30 mouse cellular contexts compared by ENCODE assay signal in the genomic region with DNA sequence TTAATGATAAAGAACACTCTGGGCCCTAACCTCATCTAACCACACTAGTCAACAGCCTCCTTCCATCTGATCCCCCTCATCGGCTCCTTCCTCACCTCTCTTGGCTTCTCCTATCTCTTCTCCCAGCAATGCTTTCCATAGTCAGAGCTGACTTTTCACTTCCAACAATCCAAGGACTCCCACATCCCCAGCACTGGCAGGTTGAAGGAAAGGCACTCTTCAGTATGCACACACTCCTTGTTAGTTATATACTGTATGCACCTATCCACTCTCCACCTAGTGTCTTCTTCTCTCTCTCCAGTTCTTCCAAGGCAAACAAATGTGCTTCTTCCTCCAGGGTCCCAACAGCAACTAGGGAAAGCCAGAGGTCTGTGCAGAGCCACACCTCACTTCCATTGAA. TPM values are rescaled to one million over a fixed set of nuclear protein-coding genes. Genes with fewer than 3 reads are reported as not detected.
DNase-seq lines count a peak whose midpoint lies in the region; ATAC-seq lines count a peak whose summit lies in the region.
"Had no signal": no experiment of that assay in that cellular context is flagged by ENCODE, and none has a peak within 500 bp of the region (broad histone marks: within the 10 kb centered on the region; RNA-seq: fewer than 3 reads in every experiment).

No protein-coding gene starts in this region.

- no peak for ATAC-seq in heart, embryonic 16.5 days (replicated peaks; ENCODE audit: extremely low read depth, insufficient read depth, low FRiP score)
- ATAC-seq in hematopoietic stem cell, adult 5-6 weeks (replicated peaks in 1 of 2; ENCODE audit: insufficient read depth in 1 of 2, low FRiP score in 2 of 2, low TSS enrichment in 1 of 2, low read depth in 1 of 2, poor library complexity in 2 of 2, severe bottlenecking in 2 of 2) = 0 out of 4 replicates have a peak, but pooled peaks have one; percentile 10 to 19
- no peak for ATAC-seq in stomach, embryonic 15.5 days (ENCODE audit: insufficient read depth, low FRiP score, low read depth)
- ATAC-seq: forebrain, embryonic 16.5 days; hindbrain, postnatal 0 days; intestine, embryonic 16.5 days; midbrain, embryonic 13.5 days had no signal

- 45% methylated on average over 1 of the region's 1 CpGs for WGBS in heart, embryonic 16.5 days
- 74% methylated on average over 1 of the region's 1 CpGs for WGBS in stomach, embryonic 15.5 days

- peaks cover 2% of the 10 kb centered on the region; the same call in 1 of the 2 replicates for H3K4me1 ChIP-seq in heart, embryonic 16.5 days (ENCODE audit: control insufficient read depth, insufficient read depth, low read length)
- no peaks in the 10 kb centered on the region; the same call in 1 of the 2 replicates for H3K4me1 ChIP-seq in stomach, embryonic 15.5 days
- H3K4me1 ChIP-seq: hindbrain, embryonic 12.5 days; limb, embryonic 10.5 days; limb, embryonic 15.5 days; liver, embryonic 15.5 days; midbrain, embryonic 13.5 days had no signal

- peak overlapping the region; percentile 51 for H3K27ac ChIP-seq in heart, embryonic 16.5 days (ENCODE audit: low read length)
- H3K27ac ChIP-seq in stomach, embryonic 15.5 days = peak overlapping the region; percentile 59; the same call in 1 of the 2 replicates
- H3K27ac ChIP-seq: hindbrain, embryonic 12.5 days; hindbrain, postnatal 0 days; limb, embryonic 10.5 days; limb, embryonic 15.5 days; liver, embryonic 15.5 days; midbrain, embryonic 13.5 days had no signal

- H3K4me2 ChIP-seq in heart, embryonic 16.5 days (ENCODE audit: low read depth, low read length) = no peak overlapping the region
- H3K4me2 ChIP-seq in stomach, embryonic 15.5 days = no peak overlapping the region
- H3K4me2 ChIP-seq: heart, embryonic 11.5 days; hindbrain, embryonic 12.5 days; limb, embryonic 15.5 days; liver, embryonic 15.5 days; lung, embryonic 14.5 days; midbrain, embryonic 13.5 days had no signal

- H3K4me3 ChIP-seq in heart, embryonic 16.5 days (ENCODE audit: low read length) = no peak overlapping the region
- no peak overlapping the region for H3K4me3 ChIP-seq in stomach, embryonic 15.5 days (replicated peaks)
- H3K4me3 ChIP-seq: erythroblast, embryonic 14.5 days; hindbrain, embryonic 12.5 days; limb, embryonic 10.5 days; limb, embryonic 15.5 days; liver, embryonic 15.5 days; midbrain, embryonic 13.5 days had no signal

- no peaks in the 10 kb centered on the region for H3K27me3 ChIP-seq in heart, embryonic 16.5 days (ENCODE audit: control insufficient read depth, insufficient read depth, low read length)
- no peaks in the 10 kb centered on the region for H3K27me3 ChIP-seq in stomach, embryonic 15.5 days (replicated peaks)
- H3K27me3 ChIP-seq: hindbrain, embryonic 12.5 days; limb, embryonic 15.5 days; liver, embryonic 15.5 days; midbrain, embryonic 13.5 days had no signal

- no peak for DNase-seq in heart, adult 8-10 months (ENCODE audit: low spot score)
- DNase-seq in brain, adult 2 months (ENCODE audit: low read depth, low spot score) = peak; percentile 24
- no peak for DNase-seq in neural tube, embryonic 10.5 days (ENCODE audit: extremely low spot score, low spot score)
- DNase-seq in ovary, postnatal 36 days (ENCODE audit: low spot score) = no peak
- DNase-seq: adrenal gland, adult 2 months; cerebellum, adult 11-12 months; cerebellum, postnatal 10 days; gastrocnemius, postnatal 10 days; heart, postnatal 10 days; kidney, adult 9 months; kidney, postnatal 14 days; layer of hippocampus, adult 9-11 months; lung, postnatal 14 days; right cerebral cortex, postnatal 4 days; thymus, adult 2 months; thymus, postnatal 36 days had no signal

- no peaks in the 10 kb centered on the region for H3K9me3 ChIP-seq in heart, embryonic 16.5 days (replicated peaks; ENCODE audit: control insufficient read depth, low read length)
- no peaks in the 10 kb centered on the region for H3K9me3 ChIP-seq in stomach, embryonic 15.5 days
- H3K9me3 ChIP-seq: hindbrain, embryonic 12.5 days; limb, embryonic 10.5 days; limb, embryonic 15.5 days; liver, embryonic 15.5 days; midbrain, embryonic 13.5 days had no signal

- H3K36me3 ChIP-seq in heart, embryonic 16.5 days (ENCODE audit: control insufficient read depth, insufficient read depth) = no peaks in the 10 kb centered on the region
- H3K36me3 ChIP-seq in stomach, embryonic 15.5 days = no peaks in the 10 kb centered on the region
- H3K36me3 ChIP-seq: hindbrain, embryonic 12.5 days; limb, embryonic 10.5 days; limb, embryonic 15.5 days; liver, embryonic 15.5 days; midbrain, embryonic 13.5 days had no signal

- H3K9ac ChIP-seq in heart, embryonic 16.5 days (ENCODE audit: low read length) = no peak overlapping the region
- H3K9ac ChIP-seq in stomach, embryonic 15.5 days = no peak overlapping the region
- H3K9ac ChIP-seq: hindbrain, embryonic 12.5 days; limb, embryonic 15.5 days; liver, embryonic 15.5 days; lung, embryonic 14.5 days; midbrain, embryonic 13.5 days had no signal

RNA-seq across cellular contexts. Expression of gene Arap2, which starts 50.0 kb away (rescaled TPM):
- 2.7 and 3.6 TPM in 2 replicates for polyA plus RNA-seq in heart, embryonic 16.5 days (2015; fragmentation: Nextera tagmentation; extraction: Ambion mirVana)
- total RNA-seq in heart, adult 8-10 months (2022) = 10 to 100 TPM in 2 of 4 experiments, 1 to 10 TPM in 2; 7.5 to 13.9 (median 10.7) TPM
- 34.0 and 36.3 TPM in 2 replicates for total RNA-seq in hematopoietic stem cell, adult 5-6 weeks (2017)
- polyA plus RNA-seq in stomach, embryonic 15.5 days (2015; fragmentation: Nextera tagmentation; extraction: Ambion mirVana) = 9.0 and 12.5 TPM in 2 replicates
- polyA plus RNA-seq: erythroblast, embryonic 14.5 days had no signal

Comparison
In these comparisons a context has a peak if more than half of its experiments do, and no peak if none do; other contexts are left out.
1. ATAC-seq: peak in hematopoietic stem cell, adult 5-6 weeks (2 of 2); none in heart, embryonic 16.5 days (single experiment) and stomach, embryonic 15.5 days (single experiment).